Mouse (Mus musculus) CD4-positive, CD25-positive, alpha-beta regulatory T cell, adult 4 months (primary cell): ENCODE measurements at regions not wholly inside any gene's neighbourhood (a gene's known extent, or its start where the extent isn't known, plus 50 kb on each side); places are given as distances from the start of the nearest gene placed in this dataset.

Experiments
- ATAC-seq: one replicate; pipeline ENCODE4 v1.8.0; 2017

- no peak for ATAC-seq
Observed at GRCm38 (mm10) chr10:67439844-67440243, 95.4 kb upstream of the Egr2 start.

DNA sequence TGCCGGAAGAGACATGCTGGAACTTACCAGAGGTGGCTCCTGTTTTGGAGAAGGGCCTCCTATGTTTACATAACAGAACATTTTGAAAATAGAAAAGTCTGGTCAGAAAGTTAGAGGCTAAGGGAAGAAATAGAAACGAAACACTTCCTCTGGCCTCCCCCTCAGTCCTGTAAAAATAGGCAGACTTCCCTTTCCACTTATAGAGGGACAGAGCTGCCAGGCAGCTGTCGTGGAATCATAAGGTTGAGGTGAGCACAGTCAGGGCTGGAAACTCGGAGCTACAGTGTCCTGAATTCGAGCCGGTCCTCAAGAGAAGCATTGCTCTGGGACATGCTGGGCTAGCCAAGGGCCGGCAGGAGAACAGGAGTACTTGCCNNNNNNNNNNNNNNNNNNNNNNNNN, 94.0 kb upstream of the Egr2 start:
- ATAC-seq = no peak

- no peak for ATAC-seq
Observed at GRCm38 (mm10) chr10:67448875-67449274, 86.4 kb upstream of the Egr2 start.

- no peak for ATAC-seq
Observed at GRCm38 (mm10) chr10:67454149-67454548, 81.1 kb upstream of the Egr2 start.

- ATAC-seq = peak; percentile 85
Observed at GRCm38 (mm10) chr10:67458447-67459272, 76.6 kb upstream of the Egr2 start.

DNA sequence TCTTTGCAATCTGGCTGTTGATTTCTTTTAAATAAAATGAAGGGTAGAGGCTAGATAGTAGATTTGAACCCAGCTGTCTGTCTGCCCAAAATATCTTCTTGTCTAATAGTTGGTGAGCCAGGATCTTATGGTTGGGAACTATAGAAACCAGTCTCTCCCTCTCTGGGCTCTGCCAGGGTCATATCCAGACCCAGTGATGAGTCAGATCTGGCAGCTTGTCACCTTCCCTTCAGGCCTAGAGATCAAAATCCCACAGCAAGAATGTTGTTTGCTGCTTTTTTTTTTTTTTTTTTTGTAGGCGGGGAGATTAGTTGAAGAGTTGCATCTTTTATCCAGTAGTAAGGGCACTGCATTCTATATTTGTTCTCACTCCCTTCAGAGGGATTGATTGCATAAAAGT, 74.0 kb upstream of the Egr2 start:
- ATAC-seq = no peak

GRCm38 (mm10) chr10:67461862-67462261, 73.4 kb upstream of the Egr2 start:
- no peak for ATAC-seq

GRCm38 (mm10) chr10:67468724-67469123, 66.6 kb upstream of the Egr2 start:
- ATAC-seq = no peak

- ATAC-seq = no peak
Observed at GRCm38 (mm10) chr10:67473016-67473415, 62.3 kb upstream of the Egr2 start.

GRCm38 (mm10) chr10:67474336-67474735, 60.9 kb upstream of the Egr2 start:
- no peak for ATAC-seq

- no peak for ATAC-seq
Observed at GRCm38 (mm10) chr10:67482268-67482667, 53.0 kb upstream of the Egr2 start.

GRCm38 (mm10) chr10:67483371-67483770, 51.9 kb upstream of the Egr2 start:
- ATAC-seq = peak; percentile 74

DNA sequence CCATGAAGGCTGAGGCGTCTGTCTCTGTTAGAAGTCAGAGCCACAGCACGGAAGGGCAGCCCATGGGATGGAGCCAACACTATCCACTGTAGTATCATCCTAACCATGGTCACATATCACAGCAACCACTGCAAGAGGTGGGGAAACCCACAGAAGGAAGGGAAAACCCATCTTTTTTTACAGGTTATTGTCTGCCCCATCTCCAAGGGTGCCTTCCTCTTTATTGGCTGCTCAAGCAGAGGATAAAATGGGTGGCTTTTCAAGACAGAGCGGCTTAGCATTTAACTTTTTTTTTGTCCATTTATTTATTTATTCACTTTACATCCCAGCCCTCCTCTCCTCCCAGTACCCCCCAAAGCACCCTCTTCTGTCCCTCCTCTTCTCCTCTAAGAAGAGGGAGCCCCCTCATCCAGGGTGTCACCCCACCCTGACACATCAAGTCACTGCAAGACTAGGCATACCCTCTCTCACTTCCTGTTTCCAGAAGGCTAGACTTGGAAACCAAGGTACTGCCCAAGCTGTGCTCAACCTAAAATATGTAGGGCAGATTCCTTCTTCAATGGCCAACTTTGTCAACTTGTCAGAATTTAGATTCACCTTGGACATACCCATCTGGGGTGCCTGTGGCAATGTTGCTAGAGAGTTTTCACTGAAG, 51.1 kb upstream of the Egr2 start:
- no peak for ATAC-seq
